Mouse (Mus musculus) spleen, adult 12 weeks (tissue): ENCODE measurements at regions not wholly inside any gene's neighbourhood (a gene's known extent, or its start where the extent isn't known, plus 50 kb on each side); places are given as distances from the start of the nearest gene placed in this dataset.

Source experiments
- DNase-seq: peaks from one replicate; pipeline ENCODE4 v3.0.0; 2022; ENCODE audit warnings: low spot score

DNA sequence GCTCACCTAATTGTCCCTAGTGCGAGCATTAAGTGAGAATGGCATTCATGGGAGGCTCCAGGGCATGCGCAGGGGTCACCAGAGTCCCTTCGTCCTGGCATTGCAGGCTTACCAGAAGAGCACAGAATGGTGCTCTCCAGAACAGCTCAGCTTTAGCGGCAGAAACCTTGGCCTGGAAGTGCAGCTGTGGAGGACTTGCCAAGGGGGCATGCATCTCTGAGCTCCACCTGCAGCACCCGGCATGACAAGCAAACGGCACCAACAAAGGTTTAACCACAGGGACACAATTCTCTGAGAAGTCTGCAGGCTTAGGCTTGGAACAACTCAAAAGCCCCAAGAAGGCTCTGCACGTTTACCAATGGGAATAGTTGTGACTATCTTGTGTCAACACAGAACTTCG lies 128.4 kb downstream of the Rpap3 start:
- DNase-seq, result no peak

GRCm38 (mm10) chr15:97572639-97573038 lies 133.0 kb downstream of the Rpap3 start:
- no peak for DNase-seq

DNA sequence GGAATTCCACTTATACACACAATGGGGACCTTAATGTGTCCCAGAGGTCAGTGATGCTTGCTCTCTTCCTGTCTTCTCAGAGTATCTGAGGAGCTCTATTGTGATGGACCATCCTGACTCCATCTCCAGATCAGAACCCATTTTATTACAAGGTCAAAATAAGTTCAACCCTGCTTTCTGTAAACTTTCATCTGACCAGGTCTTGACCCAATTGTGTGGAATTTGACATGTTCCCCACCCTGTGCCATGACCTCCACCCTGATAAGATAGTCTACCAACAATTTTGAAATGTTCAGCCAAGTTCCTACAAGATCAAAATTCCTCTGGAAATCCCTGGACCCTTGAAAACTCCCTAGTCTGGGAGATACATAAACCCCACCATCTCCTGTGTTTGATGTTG lies 133.7 kb downstream of the Rpap3 start:
- DNase-seq, result no peak

DNA sequence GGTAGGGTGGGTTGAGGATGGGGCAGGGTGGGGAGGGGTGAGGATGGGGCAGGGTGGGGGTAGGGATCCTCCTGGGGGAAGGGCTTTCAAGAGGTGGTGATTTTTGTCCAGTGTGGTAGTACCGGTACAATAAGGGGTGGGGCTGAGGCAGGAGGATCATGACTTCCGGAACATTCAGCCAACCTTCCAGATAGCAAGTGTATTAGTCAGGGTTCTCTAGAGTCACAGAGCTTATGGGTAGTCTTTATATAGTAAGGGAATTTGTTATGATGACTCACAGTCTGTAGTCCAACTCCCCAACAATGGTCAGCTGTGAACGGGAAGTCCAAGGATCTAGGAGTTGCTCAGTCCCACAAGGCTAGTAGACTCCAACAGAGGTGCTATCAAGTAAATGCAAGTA lies 145.5 kb downstream of the Rpap3 start:
- no peak for DNase-seq

- no peak for DNase-seq
Observed at GRCm38 (mm10) chr15:97558725-97559124, 146.9 kb downstream of the Rpap3 start.

DNA sequence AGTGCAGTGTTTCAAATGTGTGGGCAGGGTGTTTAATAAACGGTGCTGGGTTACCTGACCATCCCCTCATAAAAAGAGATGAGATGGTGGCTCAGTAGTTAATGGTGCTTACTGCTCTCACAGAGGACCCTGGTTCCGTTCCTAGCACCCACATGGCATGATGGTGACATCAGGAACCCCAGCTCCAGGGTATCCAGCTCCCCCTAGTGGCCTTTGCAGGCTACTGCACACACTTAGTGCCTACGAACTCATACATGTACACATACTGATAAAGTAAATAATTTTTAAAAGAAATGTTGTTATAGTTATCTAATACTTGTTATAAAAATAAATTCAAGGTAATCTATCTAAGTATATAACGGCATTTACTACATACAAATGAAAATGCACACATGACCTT lies 157.3 kb downstream of the Rpap3 start:
- DNase-seq, result no peak

DNA sequence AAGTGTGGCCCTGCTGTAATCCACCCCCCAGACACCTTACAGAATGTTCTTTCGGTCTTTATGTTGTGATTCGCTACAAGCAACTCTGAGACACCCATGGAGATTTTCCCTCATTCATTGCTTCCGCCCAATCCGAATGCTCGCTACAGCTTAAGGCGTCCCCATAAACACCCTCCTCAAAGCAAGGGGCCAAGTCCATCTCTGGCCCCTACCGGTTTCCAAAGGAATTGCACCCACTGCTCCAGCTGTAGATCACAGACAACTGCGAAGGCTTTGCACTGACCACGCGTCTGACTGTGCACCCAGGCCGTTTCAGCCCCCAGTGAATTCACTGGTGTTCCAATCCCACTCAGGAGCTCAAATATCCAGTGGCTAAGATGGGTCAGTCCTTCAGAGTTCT lies 160.6 kb downstream of the Rpap3 start:
- DNase-seq, result no peak

DNA sequence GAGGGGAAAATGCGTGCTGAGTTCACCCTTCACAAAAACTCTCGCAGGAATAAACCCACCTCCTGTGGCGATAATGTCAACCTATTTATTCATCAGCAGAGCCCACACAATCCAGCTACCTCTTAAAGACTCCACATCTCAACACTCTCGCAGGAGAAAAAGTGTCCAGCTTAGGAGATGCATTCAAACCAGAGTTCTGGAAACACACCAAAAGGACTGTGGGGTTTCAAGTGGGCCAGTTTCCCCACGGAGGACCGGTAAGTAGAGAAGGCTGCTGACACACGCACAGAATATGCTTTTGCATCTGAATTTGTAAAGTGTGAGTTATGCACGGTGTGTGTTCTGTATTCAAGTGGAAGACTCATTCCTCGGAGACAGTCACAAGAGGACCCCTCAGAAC lies 164.0 kb downstream of the Rpap3 start:
- DNase-seq, result no peak

GRCm38 (mm10) chr15:97536145-97536544 lies 169.5 kb downstream of the Rpap3 start:
- no peak for DNase-seq

GRCm38 (mm10) chr15:97534878-97535277 lies 170.7 kb downstream of the Rpap3 start:
- DNase-seq, result no peak

DNA sequence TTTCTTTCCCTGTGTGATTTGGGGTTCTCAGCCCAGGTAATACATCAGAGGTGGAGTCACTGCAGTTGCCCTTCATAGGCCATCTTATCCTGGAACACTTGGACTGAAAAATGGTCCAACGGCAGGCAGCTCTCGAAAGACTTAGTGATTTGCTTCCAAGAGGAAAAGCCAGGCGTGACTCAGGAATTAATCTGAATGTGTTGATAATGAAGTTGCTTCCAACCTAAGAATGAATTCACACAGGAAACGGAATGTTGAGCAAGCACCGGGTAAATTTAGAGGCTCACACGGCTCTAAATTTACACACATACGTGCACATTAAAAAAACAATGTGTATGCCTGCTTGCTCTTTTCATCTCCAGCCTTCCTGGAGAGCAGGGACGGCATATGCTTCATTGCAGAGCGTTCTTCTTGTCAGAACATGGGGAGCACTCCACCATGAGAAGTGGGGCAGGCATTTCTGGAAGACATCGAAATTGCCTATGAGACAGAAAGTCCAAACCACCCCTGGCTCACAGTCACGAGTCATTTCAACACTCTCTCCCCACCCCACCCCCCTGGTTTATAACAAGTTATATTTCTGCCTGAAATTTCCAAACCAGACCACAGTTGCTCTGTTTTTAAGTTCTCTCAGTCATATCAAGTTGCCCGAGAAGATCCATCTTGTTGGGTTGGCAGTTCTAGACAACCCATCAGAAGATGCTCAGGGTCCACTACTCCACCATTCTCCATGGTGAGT lies 171.9 kb downstream of the Rpap3 start:
- no peak for DNase-seq

DNA sequence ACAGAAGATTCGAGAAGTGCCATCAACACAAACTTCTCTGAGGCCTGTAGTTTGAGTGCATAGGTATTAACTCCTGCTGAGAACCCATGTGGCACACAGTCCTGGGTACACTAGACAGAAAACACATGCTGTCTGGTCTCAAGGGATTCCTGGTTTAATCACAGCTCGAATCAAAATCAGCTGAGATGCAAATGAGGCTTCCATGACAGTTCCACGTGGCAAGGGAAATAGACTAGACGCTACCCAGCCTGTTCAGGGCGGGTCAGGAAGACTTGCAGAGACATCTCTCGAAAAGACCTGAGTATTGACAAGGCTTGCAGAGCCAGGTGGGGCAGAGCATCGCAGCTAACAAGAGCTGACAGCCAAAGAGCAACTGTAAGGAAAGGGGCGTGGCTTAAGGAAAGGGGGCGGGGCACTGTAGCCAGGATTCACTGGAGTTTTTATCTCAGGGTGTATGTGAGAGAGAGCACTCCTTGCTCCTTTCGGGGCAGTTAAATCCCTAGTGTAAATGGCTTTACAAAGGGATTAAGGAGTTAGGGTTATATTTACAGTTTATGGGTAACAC lies 173.2 kb downstream of the Rpap3 start:
- no peak for DNase-seq

GRCm38 (mm10) chr15:97528291-97529050 lies 177.2 kb downstream of the Rpap3 start:
- no peak for DNase-seq

DNA sequence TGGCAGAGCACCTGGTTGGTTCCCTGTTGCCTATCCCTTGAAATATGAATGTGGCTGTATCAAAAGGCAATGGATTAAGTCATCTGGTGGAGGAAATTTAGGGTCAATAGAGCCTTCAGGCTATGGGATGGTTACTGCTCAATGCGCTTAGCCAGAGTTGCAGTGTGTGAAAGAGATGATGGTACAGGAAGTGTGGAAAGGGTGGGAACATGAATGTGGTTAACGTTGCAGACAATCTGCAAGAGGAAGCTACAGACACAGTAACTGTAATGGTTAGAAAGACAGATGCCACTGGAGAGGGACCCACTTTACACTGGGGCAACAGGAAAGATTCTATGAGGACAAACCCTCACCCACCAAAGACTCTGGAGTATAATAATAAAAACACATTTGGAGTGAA lies 185.2 kb downstream of the Rpap3 start:
- no peak for DNase-seq

- no peak for DNase-seq
Observed at GRCm38 (mm10) chr15:97519919-97520345, 185.7 kb downstream of the Rpap3 start.

DNA sequence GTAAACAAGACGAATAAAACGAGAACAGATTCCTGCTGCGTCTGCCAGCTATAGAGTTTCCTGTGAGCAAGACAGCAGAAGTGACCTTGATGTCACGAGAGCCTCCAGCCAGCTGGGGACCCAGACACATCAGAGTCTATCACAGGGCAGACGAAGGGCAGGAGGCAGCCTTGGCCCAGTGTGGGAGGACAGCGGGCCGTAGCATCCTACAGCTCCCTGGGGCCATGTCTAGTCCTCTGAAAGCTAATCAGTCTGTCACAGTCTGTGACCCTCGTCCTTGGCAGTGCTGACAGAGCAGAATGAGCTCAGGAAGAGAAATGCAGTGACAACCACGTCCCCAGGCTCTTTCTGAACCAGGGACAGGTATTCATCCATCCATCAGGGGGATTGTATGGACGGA lies 187.7 kb downstream of the Rpap3 start:
- no peak for DNase-seq

GRCm38 (mm10) chr15:97517188-97517587 lies 188.4 kb downstream of the Rpap3 start:
- DNase-seq, result no peak

- DNase-seq, result no peak
Observed at GRCm38 (mm10) chr15:97515773-97516172, 189.9 kb downstream of the Rpap3 start.

GRCm38 (mm10) chr15:97507656-97508306 lies 197.8 kb downstream of the Rpap3 start:
- no peak for DNase-seq

DNA sequence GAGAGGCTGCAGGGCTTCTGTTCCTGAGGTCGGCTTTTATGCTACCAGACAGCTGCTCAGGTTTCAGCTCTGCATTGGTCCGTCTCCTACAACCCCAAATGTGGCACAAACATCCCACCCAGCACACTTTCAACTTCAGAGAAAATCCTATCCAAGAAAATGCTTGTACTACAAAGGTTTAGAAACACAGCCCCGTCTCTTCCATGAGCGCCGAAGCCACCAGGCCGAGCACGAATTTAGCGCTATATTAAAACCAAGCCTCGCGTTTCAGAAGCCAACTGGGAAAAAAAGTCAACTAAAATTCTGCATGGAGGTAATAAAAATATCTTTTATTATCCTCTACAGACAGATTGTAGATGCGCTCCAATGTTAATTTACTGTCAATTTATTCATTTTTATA lies 198.4 kb downstream of the Rpap3 start:
- no peak for DNase-seq

DNA sequence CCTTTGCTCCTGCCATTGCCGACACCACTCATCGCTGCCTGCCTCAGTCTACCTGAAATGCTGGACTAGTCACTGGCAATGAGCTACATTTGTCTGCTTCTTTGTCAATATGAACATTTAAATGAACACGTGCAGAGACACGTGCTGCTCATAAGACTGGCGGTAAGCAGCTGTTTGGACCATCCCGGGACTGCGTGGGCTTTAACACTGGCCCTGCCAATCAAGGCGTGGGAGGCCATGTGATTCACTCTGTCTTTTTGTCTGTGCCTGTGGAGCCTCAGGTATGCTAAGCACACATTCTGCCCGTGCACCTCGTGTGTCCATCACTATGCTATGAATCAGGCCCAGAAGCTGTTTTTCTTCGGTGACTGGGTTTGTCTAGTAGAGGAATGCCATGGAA lies 199.9 kb downstream of the Rpap3 start:
- no peak for DNase-seq

- no peak for DNase-seq
Observed at GRCm38 (mm10) chr15:97504325-97504724, 201.3 kb downstream of the Rpap3 start.

- no peak for DNase-seq
Observed at GRCm38 (mm10) chr15:97502056-97502455, 203.6 kb downstream of the Rpap3 start.
